Mouse (Mus musculus) embryo, embryonic 11.5 days (tissue): Measurements from ENCODE around the gene Rpl27a.

Experiments
- DNase-seq: peaks from one replicate; pipeline ENCODE4 v3.0.0-alpha.2; 2012; ENCODE audit warnings: low read depth, low spot score

Gene Rpl27a

GRCm38 (mm10) chr7:109563775-109564362, 44.9 kb downstream of the Rpl27a start:
- DNase-seq, result no peak

GRCm38 (mm10) chr7:109566327-109566726, 47.4 kb downstream of the Rpl27a start:
- DNase-seq, result no peak

GRCm38 (mm10) chr7:109566841-109567768, 48.2 kb downstream of the Rpl27a start:
- no peak for DNase-seq

GRCm38 (mm10) chr7:109568391-109568892, 49.5 kb downstream of the Rpl27a start:
- DNase-seq, result no peak
